Mouse (Mus musculus): ENCODE results near the gene Gm10160. TPM values are rescaled to one million over a fixed set of nuclear protein-coding genes. Genes with fewer than 3 reads are reported as not detected.
A peak's percentile ranks its signal among the peaks of the same experiment; 100 is the strongest.
"Not testable (repeated sequence)": the region's sequence is repeated elsewhere in the genome, so short reads cannot be mapped to it uniquely, and the experiment has no call there.

Gene Gm10160
- total and polyA plus RNA-seq, 2 experiments from 2014 or later, result not detected

- no peaks in the 10 kb centered on the region for H3K9me3 ChIP-seq (ENCODE audit: low read length)
- no peak overlapping the region for H3K4me2 ChIP-seq (ENCODE audit: low read depth, low read length)
- no peaks in the 10 kb centered on the region for H3K27me3 ChIP-seq (ENCODE audit: insufficient read depth, low read length)
- peaks cover 5% of the 10 kb centered on the region; the same call in 1 of the 2 replicates for H3K4me1 ChIP-seq (ENCODE audit: insufficient read depth, low read length)
- no peak for TF ChIP-seq CTCF (IDR thresholded peaks at IDR 0.05; ENCODE audit: low read depth)
- WGBS, result 90% methylated on average over 11 of the region's 11 CpGs
- no peak overlapping the region for H3K4me3 ChIP-seq (ENCODE audit: low read length)
- DNase-seq (ENCODE audit: low spot score) (no peak), ATAC-seq (no peak)
- H3K36me3 ChIP-seq (ENCODE audit: insufficient read depth, low read length), result no peaks in the 10 kb centered on the region
- H3K9ac ChIP-seq (replicated peaks; ENCODE audit: low read length), result no peak overlapping the region
- no peak overlapping the region for H3K27ac ChIP-seq
Measured at GRCm38 (mm10) chr7:81844801-81845200, 10.8 kb downstream of the Gm10160 start.

- no peak for ATAC-seq
- TF ChIP-seq CTCF (IDR thresholded peaks at IDR 0.05; ENCODE audit: low read depth), result no peak
- Histone ChIP-seq H3K4me1 (ENCODE audit: insufficient read depth, low read length) (peaks cover 5% of the 10 kb centered on the region; the same call in 1 of the 2 replicates), H3K9ac (replicated peaks; ENCODE audit: low read length) (no peak overlapping the region), H3K9me3 (ENCODE audit: low read length) (no peaks in the 10 kb centered on the region), H3K4me2 (ENCODE audit: low read depth, low read length) (no peak overlapping the region), H3K36me3 (ENCODE audit: insufficient read depth, low read length) (no peaks in the 10 kb centered on the region), H3K27ac (no peak overlapping the region), H3K4me3 (ENCODE audit: low read length) (no peak overlapping the region), H3K27me3 (ENCODE audit: insufficient read depth, low read length) (no peaks in the 10 kb centered on the region)
- no peak for DNase-seq (ENCODE audit: low spot score)
- WGBS, result 81% methylated on average over 8 of the region's 8 CpGs
Measured at GRCm38 (mm10) chr7:81843903-81844302, 11.7 kb downstream of the Gm10160 start.

GRCm38 (mm10) chr7:81842998-81843397 is 12.6 kb downstream of the Gm10160 start:
- H3K4me1 ChIP-seq (ENCODE audit: insufficient read depth, low read length), result peaks cover 5% of the 10 kb centered on the region; the same call in 1 of the 2 replicates
- 71% methylated on average over 1 of the region's 1 CpGs for WGBS
- DNase-seq (ENCODE audit: low spot score) (no peak), ATAC-seq (no peak)
- no peak overlapping the region for H3K4me2 ChIP-seq (ENCODE audit: low read depth, low read length)
- no peaks in the 10 kb centered on the region for H3K36me3 ChIP-seq (ENCODE audit: insufficient read depth, low read length)
- no peaks in the 10 kb centered on the region for H3K9me3 ChIP-seq (ENCODE audit: low read length)
- no peak for TF ChIP-seq CTCF (IDR thresholded peaks at IDR 0.05; ENCODE audit: low read depth)
- no peak overlapping the region for H3K4me3 ChIP-seq (ENCODE audit: low read length)
- H3K9ac ChIP-seq (replicated peaks; ENCODE audit: low read length), result no peak overlapping the region
- no peak overlapping the region for H3K27ac ChIP-seq
- H3K27me3 ChIP-seq (ENCODE audit: insufficient read depth, low read length), result no peaks in the 10 kb centered on the region

- DNase-seq (ENCODE audit: low spot score) (no peak), ATAC-seq (no peak)
- WGBS, result 93% methylated on average over 7 of the region's 7 CpGs
- Histone ChIP-seq H3K27ac (no peak overlapping the region), H3K27me3 (ENCODE audit: insufficient read depth, low read length) (no peaks in the 10 kb centered on the region), H3K9ac (replicated peaks; ENCODE audit: low read length) (no peak overlapping the region), H3K4me1 (ENCODE audit: insufficient read depth, low read length) (peaks cover 5% of the 10 kb centered on the region; the same call in 1 of the 2 replicates), H3K9me3 (ENCODE audit: low read length) (no peaks in the 10 kb centered on the region), H3K4me3 (ENCODE audit: low read length) (no peak overlapping the region), H3K4me2 (ENCODE audit: low read depth, low read length) (no peak overlapping the region), H3K36me3 (ENCODE audit: insufficient read depth, low read length) (no peaks in the 10 kb centered on the region)
- TF ChIP-seq CTCF (IDR thresholded peaks at IDR 0.05; ENCODE audit: low read depth), result no peak
Measured at GRCm38 (mm10) chr7:81842141-81842540, 13.5 kb downstream of the Gm10160 start.

- 87% methylated on average over 6 of the region's 6 CpGs for WGBS
Measured at GRCm38 (mm10) chr7:81841439-81841838, 14.2 kb downstream of the Gm10160 start.

GRCm38 (mm10) chr7:81840661-81841181 is 14.9 kb downstream of the Gm10160 start:
- Histone ChIP-seq H3K27me3 (ENCODE audit: insufficient read depth, low read length) (no peaks in the 10 kb centered on the region), H3K9me3 (ENCODE audit: low read length) (no peaks in the 10 kb centered on the region), H3K9ac (replicated peaks; ENCODE audit: low read length) (no peak overlapping the region), H3K4me3 (ENCODE audit: low read length) (no peak overlapping the region), H3K4me1 (ENCODE audit: insufficient read depth, low read length) (peaks cover 5% of the 10 kb centered on the region; the same call in 1 of the 2 replicates), H3K27ac (peak overlapping the region; percentile 45; the same call in 1 of the 2 replicates), H3K4me2 (ENCODE audit: low read depth, low read length) (no peak overlapping the region), H3K36me3 (ENCODE audit: insufficient read depth, low read length) (no peaks in the 10 kb centered on the region)
- peak; percentile 58 for ATAC-seq
- WGBS, result 40% methylated on average over 7 of the region's 7 CpGs
- TF ChIP-seq CTCF (IDR thresholded peaks at IDR 0.05; ENCODE audit: low read depth), result no peak
- no peak for DNase-seq (ENCODE audit: low spot score)

More at GRCm38 (mm10) chr7:81841439-81841838, 14.2 kb downstream of the Gm10160 start:
- TF ChIP-seq CTCF (IDR thresholded peaks at IDR 0.05; ENCODE audit: low read depth), result no peak
- DNase-seq (ENCODE audit: low spot score) (no peak), ATAC-seq (no peak)
- H3K36me3 ChIP-seq (ENCODE audit: insufficient read depth, low read length), result no peaks in the 10 kb centered on the region
- H3K9ac ChIP-seq (replicated peaks; ENCODE audit: low read length), result no peak overlapping the region
- H3K9me3 ChIP-seq (ENCODE audit: low read length), result no peaks in the 10 kb centered on the region
- no peak overlapping the region for H3K4me2 ChIP-seq (ENCODE audit: low read depth, low read length)
- H3K27me3 ChIP-seq (ENCODE audit: insufficient read depth, low read length), result no peaks in the 10 kb centered on the region
- H3K4me3 ChIP-seq (ENCODE audit: low read length), result no peak overlapping the region
- peaks cover 5% of the 10 kb centered on the region; the same call in 1 of the 2 replicates for H3K4me1 ChIP-seq (ENCODE audit: insufficient read depth, low read length)
- H3K27ac ChIP-seq, result no peak overlapping the region

- Histone ChIP-seq H3K9me3 (ENCODE audit: low read length) (no peaks in the 10 kb centered on the region), H3K4me1 (ENCODE audit: insufficient read depth, low read length) (peaks cover 5% of the 10 kb centered on the region; the same call in 1 of the 2 replicates), H3K4me2 (ENCODE audit: low read depth, low read length) (no peak overlapping the region), H3K36me3 (ENCODE audit: insufficient read depth, low read length) (no peaks in the 10 kb centered on the region), H3K27ac (no peak overlapping the region), H3K9ac (replicated peaks; ENCODE audit: low read length) (no peak overlapping the region), H3K4me3 (ENCODE audit: low read length) (no peak overlapping the region), H3K27me3 (ENCODE audit: insufficient read depth, low read length) (no peaks in the 10 kb centered on the region)
- no peak for DNase-seq (ENCODE audit: low spot score)
- 64% methylated on average over 6 of the region's 6 CpGs for WGBS
- no peak for TF ChIP-seq CTCF (IDR thresholded peaks at IDR 0.05; ENCODE audit: low read depth)
- no peak for ATAC-seq
Measured at GRCm38 (mm10) chr7:81839746-81840145, 15.8 kb downstream of the Gm10160 start.

GRCm38 (mm10) chr7:81837771-81838170 is 17.8 kb downstream of the Gm10160 start:
- WGBS, result 82% methylated on average over 5 of the region's 5 CpGs

More at GRCm38 (mm10) chr7:81837771-81838170, 17.8 kb downstream of the Gm10160 start:
- ATAC-seq; H3K27me3 ChIP-seq (ENCODE audit: insufficient read depth, low read length); H3K27ac ChIP-seq; H3K4me1 ChIP-seq (ENCODE audit: insufficient read depth, low read length); H3K4me3 ChIP-seq (ENCODE audit: low read length); H3K36me3 ChIP-seq (ENCODE audit: insufficient read depth, low read length); H3K4me2 ChIP-seq (ENCODE audit: low read depth, low read length); DNase-seq (ENCODE audit: low spot score); H3K9me3 ChIP-seq (ENCODE audit: low read length); H3K9ac ChIP-seq (replicated peaks; ENCODE audit: low read length): not testable (repeated sequence)
